Mouse (Mus musculus): ENCODE data around the gene Eif5b. TPM values are rescaled to one million over a fixed set of nuclear protein-coding genes. Genes with fewer than 3 reads are reported as not detected.
"Not testable (repeated sequence)": the region's sequence is repeated elsewhere in the genome, so short reads cannot be mapped to it uniquely, and the experiment has no call there.

Eif5b gene
- polyA plus RNA-seq (2015; fragmentation: Nextera tagmentation; extraction: Ambion mirVana): 22.0 and 23.7 TPM in 2 replicates

DNA sequence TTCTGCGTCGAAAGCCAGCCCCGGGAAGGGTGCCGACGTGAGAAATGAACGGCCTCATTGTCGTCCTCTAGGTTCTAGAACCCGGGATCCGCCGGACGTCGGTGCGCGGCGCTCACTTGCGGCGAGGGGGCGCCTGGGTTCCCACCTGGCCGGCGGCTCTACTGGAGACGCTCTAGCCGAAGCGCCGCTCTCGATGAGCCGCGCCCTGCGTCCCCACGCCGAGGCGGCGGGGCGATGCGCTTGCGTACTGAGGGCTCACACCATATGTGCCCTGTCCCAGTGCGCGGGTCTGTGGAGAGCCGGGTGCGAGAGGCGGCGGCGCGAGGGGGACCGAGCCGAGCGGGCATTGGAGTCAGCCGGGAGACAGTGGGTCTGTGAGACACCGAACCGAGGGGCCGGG, at the start of gene Eif5b, which contains the start of gene Txndc9:
Gene Eif5b, plus strand, starts transcription at position 144 of the 400 bp plus-strand sequence.
Gene Txndc9, minus strand, starts transcription at position 27 of the 400 bp plus-strand sequence.
- H3K36me3 ChIP-seq: peaks cover 25% of the 10 kb centered on the region
- peak; percentile 93 for ATAC-seq (ENCODE audit: borderline replicate concordance, extremely low read depth, low FRiP score, low TSS enrichment)
- H3K4me2 ChIP-seq: peak within 1 kb of the TSS; percentile 80
- peak within 1 kb of the TSS; percentile 97 for H3K4me3 ChIP-seq
- peak within 1 kb of the TSS; percentile 92 for H3K27ac ChIP-seq
- H3K4me1 ChIP-seq: peaks cover 15% of the 10 kb centered on the region
- no peaks in the 10 kb centered on the region for H3K27me3 ChIP-seq
- WGBS: under 1% methylated on average over 50 of the region's 50 CpGs
- H3K9me3 ChIP-seq: no peaks in the 10 kb centered on the region
- peak within 1 kb of the TSS; percentile 88 for H3K9ac ChIP-seq

DNA sequence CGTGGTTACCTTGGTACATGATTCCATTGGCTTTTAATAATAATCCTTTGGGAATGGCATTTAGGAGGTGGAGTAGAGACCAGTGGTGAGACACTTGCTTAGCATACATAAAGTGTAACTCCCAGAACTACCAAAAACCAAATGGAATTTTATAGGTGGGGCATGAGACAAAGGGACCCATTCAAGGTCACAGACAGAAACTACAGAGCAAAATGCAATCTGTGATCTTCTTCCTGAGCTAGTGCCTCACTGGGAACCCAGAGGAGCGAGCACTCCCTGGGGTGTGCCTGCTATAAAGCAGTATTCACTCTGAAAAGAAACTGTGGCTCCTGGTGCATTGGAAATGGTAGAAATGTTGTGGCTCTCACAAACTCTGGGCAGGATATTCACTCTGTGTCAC, 48.9 kb upstream of the Eif5b start:
- no peaks in the 10 kb centered on the region for H3K9me3 ChIP-seq
- no peak for ATAC-seq (ENCODE audit: borderline replicate concordance, extremely low read depth, low FRiP score, low TSS enrichment)
- H3K9ac ChIP-seq: no peak overlapping the region
- no peak overlapping the region for H3K27ac ChIP-seq
- H3K27me3 ChIP-seq: no peaks in the 10 kb centered on the region
- WGBS: 81% methylated on average over 2 of the region's 2 CpGs
- H3K36me3 ChIP-seq: no peaks in the 10 kb centered on the region
- H3K4me3 ChIP-seq: no peak overlapping the region
- H3K4me2 ChIP-seq: no peak overlapping the region
- no peaks in the 10 kb centered on the region for H3K4me1 ChIP-seq

DNA sequence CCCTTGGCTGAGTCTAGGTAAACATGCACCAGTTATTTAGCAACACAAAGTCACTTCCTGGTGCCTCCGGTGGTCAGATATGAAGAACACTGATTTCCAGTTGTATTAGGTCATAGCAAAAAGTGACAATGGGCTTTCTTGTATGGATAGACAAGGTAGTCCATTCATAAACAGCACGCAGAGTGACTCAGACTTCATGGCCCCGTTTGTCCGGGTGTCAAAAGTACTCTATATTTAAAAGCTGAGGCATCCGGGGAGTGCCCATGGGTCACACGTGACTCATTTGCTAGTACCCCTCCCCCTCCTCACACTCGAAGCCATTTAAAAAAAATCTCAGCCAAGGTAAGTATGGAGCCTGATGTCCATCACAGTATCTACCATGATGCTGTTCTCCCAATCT, 43.0 kb upstream of the Eif5b start:
- Histone ChIP-seq H3K27ac (no peak overlapping the region), H3K4me1 (peaks cover 16% of the 10 kb centered on the region), H3K4me2 (no peak overlapping the region), H3K9ac (no peak overlapping the region), H3K4me3 (no peak overlapping the region), H3K36me3 (no peaks in the 10 kb centered on the region), H3K9me3 (no peaks in the 10 kb centered on the region), H3K27me3 (no peaks in the 10 kb centered on the region)
- no peak for ATAC-seq (ENCODE audit: borderline replicate concordance, extremely low read depth, low FRiP score, low TSS enrichment)
- whole genome bisulfite sequencing: 57% methylated on average over 7 of the region's 7 CpGs

DNA sequence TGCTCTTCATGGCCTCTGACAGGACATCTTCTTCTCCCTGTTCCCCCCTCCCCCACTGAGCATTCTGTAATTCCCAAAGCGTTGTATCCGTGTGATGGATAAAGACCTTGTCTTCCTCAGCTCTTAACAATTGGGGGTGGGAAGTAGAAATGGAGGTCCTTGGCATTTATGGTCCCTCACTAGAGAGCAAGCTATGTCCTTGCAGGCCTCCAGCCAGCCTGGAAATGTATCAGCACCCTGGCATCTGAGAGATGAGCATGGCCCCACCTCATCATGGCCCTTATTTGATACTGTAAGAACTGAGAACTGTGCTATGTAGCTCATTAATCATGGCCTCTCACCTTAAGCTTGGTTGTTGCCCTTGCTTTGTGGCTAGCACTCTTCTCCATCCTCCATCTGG, 42.6 kb upstream of the Eif5b start:
- no peak overlapping the region for H3K27ac ChIP-seq

GRCm38 (mm10) chr1:37956690-37957431, 40.9 kb upstream of the Eif5b start:
- Histone ChIP-seq H3K27ac (peak overlapping the region; percentile 86), H3K4me2 (peak overlapping the region; percentile 43), H3K36me3 (no peaks in the 10 kb centered on the region), H3K9me3 (no peaks in the 10 kb centered on the region), H3K4me3 (no peak overlapping the region), H3K9ac (no peak overlapping the region), H3K4me1 (peaks cover 16% of the 10 kb centered on the region), H3K27me3 (no peaks in the 10 kb centered on the region)
- ATAC-seq (ENCODE audit: borderline replicate concordance, extremely low read depth, low FRiP score, low TSS enrichment): peak; percentile 88
- WGBS: 5% methylated on average over 3 of the region's 3 CpGs

More for the DNA sequence above, 42.6 kb upstream of the Eif5b start:
- Histone ChIP-seq H3K4me3 (no peak overlapping the region), H3K9me3 (no peaks in the 10 kb centered on the region), H3K4me2 (no peak overlapping the region), H3K9ac (no peak overlapping the region), H3K36me3 (no peaks in the 10 kb centered on the region), H3K4me1 (peaks cover 16% of the 10 kb centered on the region), H3K27me3 (no peaks in the 10 kb centered on the region)
- ATAC-seq (ENCODE audit: borderline replicate concordance, extremely low read depth, low FRiP score, low TSS enrichment): no peak
- 84% methylated on average over 2 of the region's 2 CpGs for WGBS

DNA sequence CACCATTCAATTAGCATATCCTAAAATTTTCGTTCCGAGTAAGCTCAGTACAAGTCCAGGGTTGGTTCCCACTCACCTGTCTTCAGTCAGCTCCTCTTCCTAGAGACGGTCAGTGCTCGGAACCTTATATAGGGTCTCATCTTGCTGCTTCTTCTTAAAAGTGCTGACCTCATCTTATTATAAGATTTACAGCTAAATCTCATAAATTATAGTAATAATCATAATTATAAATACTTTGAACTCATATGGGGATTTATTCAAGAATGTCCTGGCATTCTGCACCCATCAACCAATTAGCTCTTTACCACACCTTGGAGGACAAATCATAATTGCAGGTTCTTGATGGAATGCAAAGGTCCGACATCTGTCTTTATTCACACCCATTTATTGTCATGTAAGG, 40.2 kb upstream of the Eif5b start, which contains the start of gene Lyg1:
Gene Lyg1, minus strand, starts transcription at position 101 of the 400 bp plus-strand sequence.
- 82% methylated on average over 5 of the region's 5 CpGs for WGBS
- H3K36me3 ChIP-seq: no peaks in the 10 kb centered on the region
- peak within 1 kb of the TSS; percentile 43 for H3K4me2 ChIP-seq
- H3K9ac ChIP-seq: no peak within 1 kb of the TSS
- H3K9me3 ChIP-seq: no peaks in the 10 kb centered on the region
- H3K27ac ChIP-seq: peak within 1 kb of the TSS; percentile 86
- ATAC-seq (ENCODE audit: borderline replicate concordance, extremely low read depth, low FRiP score, low TSS enrichment): no peak
- H3K27me3 ChIP-seq: no peaks in the 10 kb centered on the region
- peaks cover 16% of the 10 kb centered on the region for H3K4me1 ChIP-seq
- no peak within 1 kb of the TSS for H3K4me3 ChIP-seq

- H3K9ac ChIP-seq: no peak overlapping the region
- ATAC-seq (ENCODE audit: borderline replicate concordance, extremely low read depth, low FRiP score, low TSS enrichment): no peak
- H3K27me3 ChIP-seq: no peaks in the 10 kb centered on the region
- H3K4me2 ChIP-seq: no peak overlapping the region
- H3K36me3 ChIP-seq: no peaks in the 10 kb centered on the region
- H3K4me1 ChIP-seq: peaks cover 16% of the 10 kb centered on the region
- H3K27ac ChIP-seq: no peak overlapping the region
- no peak overlapping the region for H3K4me3 ChIP-seq
- WGBS: 68% methylated on average over 2 of the region's 2 CpGs
- no peaks in the 10 kb centered on the region for H3K9me3 ChIP-seq
Measured at GRCm38 (mm10) chr1:37958516-37958915, 39.3 kb upstream of the Eif5b start.

- Histone ChIP-seq H3K27ac (no peak overlapping the region), H3K36me3 (no peaks in the 10 kb centered on the region), H3K4me2 (no peak overlapping the region), H3K4me1 (peaks cover 16% of the 10 kb centered on the region), H3K9ac (no peak overlapping the region), H3K27me3 (no peaks in the 10 kb centered on the region), H3K4me3 (no peak overlapping the region), H3K9me3 (no peaks in the 10 kb centered on the region)
- ATAC-seq (ENCODE audit: borderline replicate concordance, extremely low read depth, low FRiP score, low TSS enrichment): no peak
- WGBS: 61% methylated on average over 5 of the region's 5 CpGs
Measured at GRCm38 (mm10) chr1:37959486-37959885, 38.3 kb upstream of the Eif5b start.

DNA sequence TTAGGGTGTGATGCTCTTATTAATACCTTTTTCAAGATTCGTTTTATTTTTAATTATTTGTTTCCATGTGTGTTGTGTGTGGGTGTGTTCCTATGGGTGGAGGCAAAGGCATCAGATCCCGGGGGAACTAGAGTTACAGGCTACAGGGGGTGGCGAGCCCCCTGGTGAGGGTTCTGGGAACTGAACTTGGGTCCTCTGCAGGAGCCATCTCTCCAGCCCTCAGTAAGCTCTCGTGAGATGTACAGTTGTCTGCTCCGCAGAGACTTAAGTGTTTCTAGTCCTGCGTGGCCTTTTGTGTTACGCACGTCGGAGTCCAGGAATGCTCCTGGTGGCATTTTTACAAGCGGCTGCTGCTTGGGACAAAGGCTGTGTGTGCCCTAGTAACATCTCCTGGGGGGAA, 32.2 kb upstream of the Eif5b start:
- Histone ChIP-seq H3K27ac (no peak overlapping the region), H3K9me3 (no peaks in the 10 kb centered on the region), H3K27me3 (no peaks in the 10 kb centered on the region), H3K9ac (no peak overlapping the region), H3K4me3 (no peak overlapping the region), H3K4me2 (no peak overlapping the region), H3K4me1 (0 out of 2 replicates have a peak, but pooled peaks cover 3% of the 10 kb centered on the region), H3K36me3 (no peaks in the 10 kb centered on the region)
- no peak for ATAC-seq (ENCODE audit: borderline replicate concordance, extremely low read depth, low FRiP score, low TSS enrichment)
- 58% methylated on average over 10 of the region's 10 CpGs for WGBS

DNA sequence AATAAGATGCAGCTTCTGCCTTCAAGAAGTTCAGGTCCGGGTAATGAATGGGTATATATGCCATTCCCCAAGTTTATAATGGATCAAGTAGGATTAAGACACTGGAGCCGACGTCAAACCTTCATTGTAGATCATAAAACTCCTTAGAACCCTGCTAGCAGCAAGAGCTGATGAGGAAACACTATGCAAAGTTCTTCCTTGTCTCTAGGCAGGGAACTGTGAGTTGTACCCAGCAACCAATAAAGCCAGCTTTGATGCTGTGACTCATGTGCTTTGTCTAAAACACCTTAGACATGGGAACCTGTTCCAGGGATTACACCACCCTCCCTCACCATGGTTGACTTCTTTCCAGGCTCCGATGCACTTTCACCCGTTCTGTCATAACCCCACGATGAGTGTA, 29.1 kb upstream of the Eif5b start:
- no peaks in the 10 kb centered on the region for H3K9me3 ChIP-seq
- ATAC-seq (ENCODE audit: borderline replicate concordance, extremely low read depth, low FRiP score, low TSS enrichment): no peak
- no peak overlapping the region for H3K4me3 ChIP-seq
- H3K36me3 ChIP-seq: no peaks in the 10 kb centered on the region
- WGBS: 85% methylated on average over 6 of the region's 6 CpGs
- H3K27ac ChIP-seq: no peak overlapping the region
- 0 out of 2 replicates have a peak, but pooled peaks cover 3% of the 10 kb centered on the region for H3K4me1 ChIP-seq
- no peak overlapping the region for H3K4me2 ChIP-seq
- H3K27me3 ChIP-seq: no peaks in the 10 kb centered on the region
- H3K9ac ChIP-seq: no peak overlapping the region

- H3K4me1 ChIP-seq: no peaks in the 10 kb centered on the region
- no peak overlapping the region for H3K4me3 ChIP-seq
- no peak overlapping the region for H3K9ac ChIP-seq
- peak; percentile 42; the same call in 1 of the 2 replicates for ATAC-seq (ENCODE audit: borderline replicate concordance, extremely low read depth, low FRiP score, low TSS enrichment)
- no peak overlapping the region for H3K4me2 ChIP-seq
- H3K9me3 ChIP-seq: no peaks in the 10 kb centered on the region
- no peaks in the 10 kb centered on the region for H3K27me3 ChIP-seq
- WGBS: 51% methylated on average over 4 of the region's 4 CpGs
- H3K36me3 ChIP-seq: no peaks in the 10 kb centered on the region
- H3K27ac ChIP-seq: no peak overlapping the region
Measured at GRCm38 (mm10) chr1:37971520-37971919, 26.3 kb upstream of the Eif5b start.

DNA sequence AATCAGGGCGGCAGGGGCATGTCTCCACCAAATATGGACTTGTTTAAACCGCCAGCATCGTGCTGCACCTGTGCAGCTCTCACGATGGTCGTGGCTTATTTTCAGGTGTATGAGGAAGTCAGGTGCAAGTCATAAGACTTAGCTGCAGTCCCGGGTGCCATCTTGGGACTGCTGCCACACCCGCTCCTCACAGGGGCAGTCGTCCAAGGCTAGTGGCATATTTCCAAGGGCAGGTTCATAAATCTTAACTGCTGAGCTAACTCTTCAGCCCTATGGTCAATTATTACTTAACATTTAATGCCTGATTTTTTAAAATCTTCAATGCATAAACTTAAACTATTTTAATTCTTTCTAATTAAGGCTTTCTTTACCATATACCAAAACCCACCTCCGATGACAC, 21.1 kb upstream of the Eif5b start:
- not testable (repeated sequence) for H3K27me3 ChIP-seq; H3K4me1 ChIP-seq; H3K9ac ChIP-seq; H3K4me2 ChIP-seq; H3K9me3 ChIP-seq; H3K4me3 ChIP-seq; H3K36me3 ChIP-seq; ATAC-seq (ENCODE audit: borderline replicate concordance, extremely low read depth, low FRiP score, low TSS enrichment); H3K27ac ChIP-seq
- WGBS: 60% methylated on average over 9 of the region's 9 CpGs
